In genomic region chr14:31215157-31216002, GRCm38 (mm10) we compare ENCODE assay signal across 8 mouse cellular contexts. TPM values are rescaled to one million over a fixed set of nuclear protein-coding genes. Genes with fewer than 3 reads are reported as not detected.
DNase-seq lines count a peak whose midpoint lies in the region; ATAC-seq lines count a peak whose summit lies in the region.

No protein-coding gene starts in this region.

- H3K4me1 ChIP-seq in limb, embryonic 13.5 days: peaks cover 26% of the 10 kb centered on the region; the same call in 1 of the 2 replicates
- H3K4me1 ChIP-seq in midbrain, embryonic 14.5 days (ENCODE audit: control insufficient read depth, insufficient read depth, low read length): 0 out of 2 replicates have a peak, but pooled peaks cover 5% of the 10 kb centered on the region

- no peak overlapping the region for H3K27ac ChIP-seq in limb, embryonic 13.5 days
- H3K27ac ChIP-seq in midbrain, embryonic 14.5 days (replicated peaks; ENCODE audit: low read depth, low read length): 0 out of 2 replicates have a peak overlapping the region, but pooled peaks have one; percentile 20

- 32% methylated on average over 15 of the region's 15 CpGs for WGBS in limb, embryonic 13.5 days
- WGBS in midbrain, embryonic 14.5 days: 34% methylated on average over 15 of the region's 15 CpGs

- peak; percentile 75 for ATAC-seq in frontal cortex, adult (ENCODE audit: low TSS enrichment)
- ATAC-seq in inflammation-experienced regulatory T-cells, adult 6 months: peak; percentile 93
- no peak; the same call in 1 of the 2 replicates for ATAC-seq in limb, embryonic 13.5 days (ENCODE audit: low FRiP score, low read depth)
- ATAC-seq in midbrain, embryonic 14.5 days (ENCODE audit: low FRiP score, low TSS enrichment): peak; percentile 64

- peak overlapping the region; percentile 26; the same call in 1 of the 2 replicates for H3K4me2 ChIP-seq in limb, embryonic 13.5 days (replicated peaks)
- peak overlapping the region; percentile 6; the same call in 1 of the 2 replicates for H3K4me2 ChIP-seq in midbrain, embryonic 14.5 days (ENCODE audit: low read length)

- H3K9ac ChIP-seq in limb, embryonic 13.5 days: no peak overlapping the region
- H3K9ac ChIP-seq in midbrain, embryonic 14.5 days (replicated peaks; ENCODE audit: low read length): no peak overlapping the region; the same call in 1 of the 2 replicates

- H3K27me3 ChIP-seq in limb, embryonic 13.5 days: no peaks in the 10 kb centered on the region
- H3K27me3 ChIP-seq in midbrain, embryonic 14.5 days (ENCODE audit: control insufficient read depth, insufficient read depth, low read length): no peaks in the 10 kb centered on the region
- H3K27me3 ChIP-seq in splenic B cell, adult 2 months (ENCODE audit: control insufficient read depth, insufficient read depth, low read length, poor library complexity, severe bottlenecking): no peaks in the 10 kb centered on the region

- no peak overlapping the region for H3K4me3 ChIP-seq in limb, embryonic 13.5 days
- H3K4me3 ChIP-seq in midbrain, embryonic 14.5 days (replicated peaks; ENCODE audit: low read depth, low read length): no peak overlapping the region

- no peaks in the 10 kb centered on the region for H3K36me3 ChIP-seq in limb, embryonic 13.5 days
- H3K36me3 ChIP-seq in midbrain, embryonic 14.5 days (ENCODE audit: control insufficient read depth, insufficient read depth, low read length): no peaks in the 10 kb centered on the region
- H3K36me3 ChIP-seq in splenic B cell, adult 2 months (ENCODE audit: control insufficient read depth, insufficient read depth, low read length, poor library complexity, severe bottlenecking): no peaks in the 10 kb centered on the region

- no peaks in the 10 kb centered on the region for H3K9me3 ChIP-seq in limb, embryonic 13.5 days
- H3K9me3 ChIP-seq in midbrain, embryonic 14.5 days (ENCODE audit: control insufficient read depth, low read length): no peaks in the 10 kb centered on the region

- DNase-seq in right cerebral cortex, adult 18-20 months: peak; percentile 53
- no peak for DNase-seq in right cerebral cortex, postnatal 36 days (ENCODE audit: low spot score in 2 of 2)
- peak; percentile 79 for DNase-seq in cerebellum, adult 9-11 months
- DNase-seq in midbrain, embryonic 14.5 days: peak; percentile 87
- DNase-seq in splenic B cell, adult 2 months (ENCODE audit: low read depth, low spot score): peak; percentile 86

RNA-seq across cellular contexts. Expression of gene Nisch, which starts 1.4 kb away (rescaled TPM):
- polyA plus RNA-seq in inflammation-experienced regulatory T-cells, adult 6 months (2017; shearing (Covaris generic)): 100 to 1,000 TPM in 2 of 3 experiments, 10 to 100 TPM in 1; 77.1 to 218 (median 164) TPM
- polyA plus RNA-seq in limb, embryonic 13.5 days (2015; fragmentation: Nextera tagmentation; extraction: Ambion mirVana): 457 and 480 TPM in 2 replicates
- polyA plus RNA-seq in midbrain, embryonic 14.5 days (2014; fragmentation: Nextera tagmentation; extraction: Ambion mirVana): 280 and 343 TPM in 2 replicates

RNA-seq across cellular contexts. Expression of gene Sema3g, which starts 2.3 kb away (rescaled TPM):
- polyA plus RNA-seq in inflammation-experienced regulatory T-cells, adult 6 months (2017; shearing (Covaris generic)): not detected
- 1.1 and 1.3 TPM in 2 replicates for polyA plus RNA-seq in limb, embryonic 13.5 days (2015; fragmentation: Nextera tagmentation; extraction: Ambion mirVana)
- polyA plus RNA-seq in midbrain, embryonic 14.5 days (2014; fragmentation: Nextera tagmentation; extraction: Ambion mirVana): 0.12 and 0.24 TPM in 2 replicates

RNA-seq across cellular contexts. Expression of gene Tnnc1, which starts 7.3 kb away (rescaled TPM):
- not detected for polyA plus RNA-seq in inflammation-experienced regulatory T-cells, adult 6 months (2017; shearing (Covaris generic))
- 373 and 377 TPM in 2 replicates for polyA plus RNA-seq in limb, embryonic 13.5 days (2015; fragmentation: Nextera tagmentation; extraction: Ambion mirVana)
- 2.1 and 2.6 TPM in 2 replicates for polyA plus RNA-seq in midbrain, embryonic 14.5 days (2014; fragmentation: Nextera tagmentation; extraction: Ambion mirVana)

RNA-seq across cellular contexts. Expression of gene Phf7, which starts 35.7 kb away (rescaled TPM):
- polyA plus RNA-seq in inflammation-experienced regulatory T-cells, adult 6 months (2017; shearing (Covaris generic)): 10 to 100 TPM; 11.8 to 13.2 (median 13.1) TPM
- polyA plus RNA-seq in limb, embryonic 13.5 days (2015; fragmentation: Nextera tagmentation; extraction: Ambion mirVana): 12.9 and 13.5 TPM in 2 replicates
- 12.0 and 12.1 TPM in 2 replicates for polyA plus RNA-seq in midbrain, embryonic 14.5 days (2014; fragmentation: Nextera tagmentation; extraction: Ambion mirVana)

RNA-seq across cellular contexts. Expression of gene Bap1, which starts 35.9 kb away (rescaled TPM):
- polyA plus RNA-seq in inflammation-experienced regulatory T-cells, adult 6 months (2017; shearing (Covaris generic)): 10 to 100 TPM; 23.6 to 28.7 (median 28.3) TPM
- polyA plus RNA-seq in limb, embryonic 13.5 days (2015; fragmentation: Nextera tagmentation; extraction: Ambion mirVana): 103 and 104 TPM in 2 replicates
- polyA plus RNA-seq in midbrain, embryonic 14.5 days (2014; fragmentation: Nextera tagmentation; extraction: Ambion mirVana): 102 and 118 TPM in 2 replicates

Comparison
In these comparisons a context has a peak if more than half of its experiments do, and no peak if none do; other contexts are left out.
1. DNase-seq: peak in right cerebral cortex, adult 18-20 months (single experiment), cerebellum, adult 9-11 months (single experiment), midbrain, embryonic 14.5 days (single experiment) and splenic B cell, adult 2 months (single experiment); none in right cerebral cortex, postnatal 36 days (0 of 2).
2. RNA of gene Tnnc1, which starts 7.3 kb away (polyA plus RNA-seq): 373 to 377 TPM in limb, embryonic 13.5 days; 2.1 to 2.6 TPM in midbrain, embryonic 14.5 days and not detected in inflammation-experienced regulatory T-cells, adult 6 months; every median in the first group is over 100 times any median in the second.